Comparison of ENCODE assay signal across 19 mouse cellular contexts in the genomic region with DNA sequence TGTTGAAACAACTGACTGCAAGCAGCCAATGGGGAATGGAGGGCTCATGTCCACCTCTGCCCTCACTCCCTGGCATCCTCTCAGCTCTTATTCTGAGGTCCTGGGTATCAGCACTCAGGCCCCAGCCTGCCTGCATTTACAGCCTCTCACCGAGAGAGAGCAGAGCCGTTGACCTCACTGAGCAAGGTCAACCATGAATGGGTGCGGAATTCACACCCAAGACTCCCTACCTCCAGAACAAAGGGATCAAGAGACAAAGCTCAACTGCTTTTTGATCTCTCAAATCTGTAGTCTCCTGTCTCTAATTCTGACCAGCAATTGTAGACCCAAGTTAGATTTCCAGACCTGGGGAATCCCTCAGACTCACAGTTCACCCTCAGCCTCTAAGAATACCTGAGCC. TPM values are rescaled to one million over a fixed set of nuclear protein-coding genes. Genes with fewer than 3 reads are reported as not detected.
A peak's percentile ranks its signal among the peaks of the same experiment; 100 is the strongest.
DNase-seq lines count a peak whose midpoint lies in the region; ATAC-seq and TF ChIP-seq lines count a peak whose summit lies in the region.
"Had no signal": no experiment of that assay in that cellular context is flagged by ENCODE, and none has a peak within 500 bp of the region (broad histone marks: within the 10 kb centered on the region; RNA-seq: fewer than 3 reads in every experiment).

No protein-coding gene starts in this region.

- no peak for DNase-seq in lung, postnatal 10 days
- peak; percentile 54 for DNase-seq in R1 (ENCODE audit: low read depth, low spot score)
- no peak for DNase-seq in gastrocnemius, postnatal 14 days
- DNase-seq in adrenal gland, postnatal 4 days (ENCODE audit: low spot score in 2 of 2), result no peak
- DNase-seq: layer of hippocampus, adult 9-11 months; left cerebral cortex, postnatal 4 days; thymus, postnatal 25 days had no signal

- H3K4me1 ChIP-seq in lung, embryonic 15.5 days, result no peaks in the 10 kb centered on the region
- H3K4me1 ChIP-seq in ES-Bruce4 (ENCODE audit: control insufficient read depth, insufficient read depth, low read length), result peaks cover 9% of the 10 kb centered on the region
- H3K4me1 ChIP-seq in stomach, embryonic 16.5 days (ENCODE audit: control insufficient read depth, insufficient read depth, low read length), result peaks cover 15% of the 10 kb centered on the region

- no peak overlapping the region for H3K4me2 ChIP-seq in lung, embryonic 15.5 days
- no peak overlapping the region for H3K4me2 ChIP-seq in stomach, embryonic 16.5 days (ENCODE audit: low read depth, low read length)
- H3K4me2 ChIP-seq: embryonic facial prominence, embryonic 12.5 days; forebrain, embryonic 13.5 days; heart, embryonic 11.5 days; limb, embryonic 15.5 days; liver, embryonic 15.5 days had no signal

- no peaks in the 10 kb centered on the region for H3K36me3 ChIP-seq in lung, embryonic 15.5 days
- no peaks in the 10 kb centered on the region for H3K36me3 ChIP-seq in ES-Bruce4 (ENCODE audit: control insufficient read depth, insufficient read depth, low read length, poor library complexity, severe bottlenecking)
- H3K36me3 ChIP-seq in stomach, embryonic 16.5 days (ENCODE audit: control insufficient read depth, insufficient read depth, low read length), result no peaks in the 10 kb centered on the region
- H3K36me3 ChIP-seq: embryonic facial prominence, embryonic 12.5 days; limb, embryonic 15.5 days; liver, embryonic 15.5 days had no signal

- no peak for TF ChIP-seq CTCF in ES-Bruce4 (IDR thresholded peaks at IDR 0.05; ENCODE audit: low read depth, low read length)

- ATAC-seq in lung, embryonic 15.5 days (ENCODE audit: borderline replicate concordance, extremely low read depth, low FRiP score, low TSS enrichment), result no peak
- ATAC-seq in stomach, embryonic 16.5 days (ENCODE audit: insufficient read depth, low FRiP score), result no peak
- ATAC-seq: forebrain, embryonic 13.5 days; intestine, postnatal 0 days; midbrain, embryonic 16.5 days had no signal

- intact Hi-C loops in gastrocnemius, postnatal 14 days (cut with DNase I; ENCODE audit: low total_unique reads), result no loop called here

- no peak overlapping the region for H3K9ac ChIP-seq in lung, embryonic 15.5 days
- no peak overlapping the region for H3K9ac ChIP-seq in ES-Bruce4 (ENCODE audit: low read depth, poor library complexity, severe bottlenecking)
- H3K9ac ChIP-seq in stomach, embryonic 16.5 days (ENCODE audit: low read length), result 0 out of 2 replicates have a peak overlapping the region, but pooled peaks have one; percentile 35
- H3K9ac ChIP-seq: embryonic facial prominence, embryonic 12.5 days; forebrain, embryonic 13.5 days; limb, embryonic 15.5 days; liver, embryonic 15.5 days had no signal

- no peaks in the 10 kb centered on the region for H3K27me3 ChIP-seq in lung, embryonic 15.5 days
- no peaks in the 10 kb centered on the region for H3K27me3 ChIP-seq in ES-Bruce4 (ENCODE audit: control insufficient read depth, insufficient read depth, low read length, poor library complexity, severe bottlenecking)
- no peaks in the 10 kb centered on the region for H3K27me3 ChIP-seq in stomach, embryonic 16.5 days (ENCODE audit: control insufficient read depth, insufficient read depth, low read length)
- H3K27me3 ChIP-seq: embryonic facial prominence, embryonic 12.5 days; forebrain, embryonic 13.5 days; liver, embryonic 15.5 days had no signal

- peak overlapping the region; percentile 31 for H3K27ac ChIP-seq in lung, embryonic 15.5 days
- H3K27ac ChIP-seq in ES-Bruce4 (ENCODE audit: insufficient read depth, low read length), result 0 out of 2 replicates have a peak overlapping the region, but pooled peaks have one; percentile 10
- H3K27ac ChIP-seq in stomach, embryonic 16.5 days (ENCODE audit: low read length), result peak overlapping the region; percentile 79
- H3K27ac ChIP-seq: embryonic facial prominence, embryonic 12.5 days; forebrain, embryonic 13.5 days; kidney, postnatal 0 days; limb, embryonic 15.5 days; liver, embryonic 15.5 days; macrophage had no signal

- 44% methylated on average over 3 of the region's 3 CpGs for WGBS in lung, embryonic 15.5 days
- whole genome bisulfite sequencing in stomach, embryonic 16.5 days, result 56% methylated on average over 3 of the region's 3 CpGs

- no peak for TF ChIP-seq POLR2A in ES-Bruce4 (IDR thresholded peaks at IDR 0.05; ENCODE audit: insufficient read depth, low read length)

- no peak overlapping the region for H3K4me3 ChIP-seq in lung, embryonic 15.5 days
- no peak overlapping the region for H3K4me3 ChIP-seq in ES-Bruce4 (ENCODE audit: low read depth, low read length)
- H3K4me3 ChIP-seq in stomach, embryonic 16.5 days (replicated peaks; ENCODE audit: low read length), result no peak overlapping the region
- H3K4me3 ChIP-seq: embryonic facial prominence, embryonic 12.5 days; forebrain, embryonic 13.5 days; limb, embryonic 15.5 days; liver, embryonic 15.5 days had no signal

- no peaks in the 10 kb centered on the region for H3K9me3 ChIP-seq in lung, embryonic 15.5 days
- no peaks in the 10 kb centered on the region for H3K9me3 ChIP-seq in ES-Bruce4 (replicated peaks; ENCODE audit: control insufficient read depth, insufficient read depth, low read length, poor library complexity, severe bottlenecking)
- no peaks in the 10 kb centered on the region for H3K9me3 ChIP-seq in stomach, embryonic 16.5 days (replicated peaks; ENCODE audit: control insufficient read depth, low read length)
- H3K9me3 ChIP-seq: embryonic facial prominence, embryonic 12.5 days; forebrain, embryonic 13.5 days; limb, embryonic 15.5 days; liver, embryonic 15.5 days had no signal

- 0 out of 2 replicates have a peak, but pooled peaks have one; percentile 46 for TF ChIP-seq EP300 in ES-Bruce4 (IDR thresholded peaks at IDR 0.05; ENCODE audit: insufficient read depth, low read depth, low read length)

RNA-seq across cellular contexts. Expression of a gene that starts 48.8 kb away (rescaled TPM):
- polyA plus RNA-seq in lung, embryonic 15.5 days (2015; fragmentation: Nextera tagmentation; extraction: Ambion mirVana), result 2.2 and 3.2 TPM in 2 replicates
- polyA plus RNA-seq in ES-Bruce4 (2011; ENCODE audit: insufficient read depth, insufficient read length, low read depth, missing spikeins), result 1.3 and 3.2 TPM in 2 replicates
- 7.8 and 14.3 TPM in 2 replicates for polyA plus RNA-seq in stomach, embryonic 16.5 days (2015; fragmentation: Nextera tagmentation; extraction: Ambion mirVana)
- 1 to 10 TPM; 3.7 to 5.1 TPM for total RNA-seq in gastrocnemius, postnatal 14 days (2021)
- 1 to 10 TPM; 4.2 to 6.1 TPM for total RNA-seq in adrenal gland, postnatal 4 days (2021)
- polyA plus RNA-seq: liver, embryonic 15.5 days; macrophage had no signal

Comparison
In these comparisons a context has a peak if more than half of its experiments do, and no peak if none do; other contexts are left out.
1. H3K27ac ChIP-seq: peak in every context shown above with its lines; median percentile 79 in stomach, embryonic 16.5 days; 31 in lung, embryonic 15.5 days; 10 in ES-Bruce4.